Mouse (Mus musculus) frontal cortex, postnatal 14 days (tissue): ENCODE measurements around the gene Vps72.
"Not testable (repeated sequence)": the region's sequence is repeated elsewhere in the genome, so short reads cannot be mapped to it uniquely, and the experiment has no call there.

Experiments
- DNase-seq, 2 experiments: peaks; one replicate each; pipeline ENCODE4 v3.0.0; 2022; ENCODE audit warnings: low spot score in 2 of 2

The Vps72 gene

DNA sequence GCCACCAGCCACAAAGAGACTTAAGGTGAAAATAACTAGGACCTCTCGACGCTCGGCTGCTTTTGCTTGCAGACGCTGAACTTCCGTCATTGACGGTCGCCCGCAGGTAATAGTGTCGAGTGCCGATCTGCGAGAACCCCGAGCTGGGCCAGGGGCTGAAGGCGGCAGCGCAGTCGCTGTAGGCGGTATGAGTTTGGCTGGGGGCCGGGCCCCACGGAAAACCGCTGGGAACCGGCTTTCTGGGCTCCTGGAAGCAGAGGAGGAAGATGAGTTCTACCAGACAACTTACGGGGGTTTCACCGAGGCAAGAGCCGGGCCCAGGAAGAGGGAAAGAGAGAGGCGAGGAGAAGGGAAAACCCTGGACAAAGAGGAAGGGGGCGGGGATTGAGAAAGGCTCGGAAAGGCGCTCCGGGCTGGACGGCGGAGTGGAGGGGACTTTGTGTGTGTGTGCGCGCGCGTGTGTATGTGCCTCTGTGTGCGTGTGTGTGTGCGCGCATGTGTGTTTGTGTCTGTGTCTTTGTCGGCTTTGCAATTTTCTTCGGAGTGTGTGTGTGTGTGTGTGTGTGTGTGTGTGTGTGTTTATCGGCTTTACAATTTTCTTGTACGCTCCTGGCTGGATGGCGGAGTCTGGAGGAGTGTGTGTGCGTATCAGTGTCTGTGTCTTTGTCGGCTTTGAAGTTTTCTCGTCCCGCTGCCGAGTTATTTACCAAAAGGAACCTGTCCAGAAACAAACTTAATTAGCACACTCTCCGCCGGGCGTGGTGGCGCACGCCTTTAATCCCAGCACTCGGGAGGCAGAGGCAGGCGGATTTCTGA, at the start of gene Vps72:
TSS of gene Vps72 (plus strand) at position 112 of the 816 bp plus-strand sequence.
- DNase-seq, result peak; percentile 83 to 87

DNA sequence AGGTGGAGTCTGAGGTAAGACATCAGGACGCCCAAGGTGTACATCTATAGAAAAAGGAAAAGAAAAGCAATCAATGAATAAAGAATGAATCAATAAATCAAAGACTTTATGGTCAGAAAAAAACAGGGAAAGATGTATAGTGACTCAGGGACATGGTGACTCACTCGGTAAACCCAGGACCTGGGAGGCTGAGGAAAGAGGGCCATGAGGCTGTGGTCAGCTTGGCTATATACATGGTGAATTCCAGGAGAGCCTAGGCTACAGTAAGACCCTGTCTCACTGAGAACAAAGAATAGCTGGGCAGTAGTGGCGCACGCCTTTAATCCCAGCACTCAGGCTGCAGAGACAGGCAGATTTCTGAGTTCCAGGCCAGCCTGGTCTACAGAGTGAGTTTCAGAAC, 47.1 kb upstream of the Vps72 start:
- no peak for DNase-seq

DNA sequence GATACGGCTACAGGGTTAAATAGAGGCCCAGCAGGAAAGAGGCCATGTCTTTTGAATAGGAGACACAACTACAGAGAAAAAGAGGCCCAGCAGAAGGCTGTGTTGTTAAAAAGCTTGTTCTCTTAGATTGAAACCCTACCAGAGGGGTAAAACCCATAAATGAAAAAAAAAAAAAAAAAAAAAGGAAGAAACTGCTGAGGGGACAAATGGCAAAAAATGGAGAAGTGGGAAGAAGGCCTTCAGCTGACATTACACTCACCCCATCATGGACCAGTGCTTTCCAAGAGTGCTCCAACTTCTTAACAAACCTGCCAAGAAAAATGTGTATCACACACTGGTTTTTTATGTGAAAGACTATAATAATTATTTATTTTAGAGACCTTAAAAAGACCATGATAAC, 45.3 kb upstream of the Vps72 start:
- no peak for DNase-seq

DNA sequence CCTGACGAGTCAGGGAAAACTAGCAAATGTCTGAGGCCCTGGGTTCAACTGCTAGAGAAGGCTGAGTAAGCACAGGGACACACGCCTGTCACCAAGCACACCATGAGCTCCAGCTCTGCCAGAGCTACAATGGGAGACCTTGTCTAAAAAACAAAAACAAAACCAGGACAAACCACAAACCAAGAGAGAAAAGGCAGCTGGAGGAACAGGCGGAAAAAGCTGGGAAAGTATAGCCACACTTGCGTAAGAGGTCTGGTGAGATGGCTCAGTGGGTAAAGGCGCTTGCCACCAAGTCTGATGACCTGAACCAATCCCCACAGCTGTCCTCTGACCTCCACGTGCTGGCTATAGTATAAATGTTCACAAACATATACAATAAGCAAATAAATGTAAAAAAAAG, 44.7 kb upstream of the Vps72 start:
- DNase-seq, result no peak

DNA sequence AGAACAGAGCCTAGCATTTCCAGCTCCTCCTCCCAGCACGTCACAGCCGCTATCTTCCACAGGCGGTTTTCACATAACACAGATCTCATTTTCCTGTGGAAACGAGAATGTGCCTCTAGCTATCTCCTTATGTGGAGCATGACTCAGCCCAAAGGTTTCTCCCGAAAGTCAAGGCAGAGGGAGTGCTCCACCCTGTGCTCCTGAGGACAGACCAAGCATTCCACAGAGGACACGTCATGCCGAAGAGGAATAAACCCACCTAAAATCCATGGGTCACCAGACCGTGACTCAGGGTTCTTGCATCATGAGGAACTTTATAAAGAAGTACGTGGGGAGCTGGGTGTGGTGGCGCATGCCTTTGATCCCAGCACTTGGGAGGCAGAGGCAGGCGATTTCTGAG, 44.3 kb upstream of the Vps72 start:
- no peak for DNase-seq

DNA sequence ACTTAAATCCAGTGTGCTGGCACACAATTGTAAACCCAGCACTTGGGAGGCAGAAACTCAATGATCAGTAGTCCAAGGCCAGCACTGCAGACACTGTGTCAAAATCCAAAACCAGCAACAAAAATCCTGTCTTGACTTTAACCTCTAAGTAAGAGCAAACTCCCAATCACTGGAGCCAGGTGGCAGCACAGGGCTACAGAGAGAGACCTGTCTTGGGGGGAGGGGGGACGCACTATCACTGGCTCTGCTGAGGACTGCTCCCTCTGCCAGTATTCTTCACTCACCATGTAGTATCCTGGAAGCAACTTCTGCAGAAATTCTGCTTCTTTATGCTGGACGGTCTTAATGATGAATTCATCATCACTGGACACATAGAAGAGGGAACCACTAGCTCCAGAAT, 39.2 kb upstream of the Vps72 start:
- DNase-seq, result no peak

DNA sequence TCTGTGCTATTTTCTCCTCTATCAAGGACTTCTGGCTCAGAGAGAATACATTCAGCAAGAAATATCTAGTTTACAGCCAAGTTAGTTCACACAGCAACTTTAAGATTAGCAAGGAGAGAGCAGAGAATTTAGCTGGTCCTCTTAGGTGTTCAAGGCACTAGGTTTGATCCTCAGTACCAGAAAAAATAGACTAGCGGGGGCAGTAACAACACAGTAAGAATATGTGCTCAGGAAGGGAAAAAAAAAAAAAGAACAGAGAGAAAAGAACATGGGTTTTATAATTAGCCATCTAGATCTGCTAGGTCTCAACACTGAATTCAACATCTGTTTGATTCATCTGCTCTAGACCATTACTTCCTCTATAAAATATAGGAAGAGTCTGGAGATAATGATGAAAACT, 22.8 kb upstream of the Vps72 start:
- DNase-seq, result no peak

DNA sequence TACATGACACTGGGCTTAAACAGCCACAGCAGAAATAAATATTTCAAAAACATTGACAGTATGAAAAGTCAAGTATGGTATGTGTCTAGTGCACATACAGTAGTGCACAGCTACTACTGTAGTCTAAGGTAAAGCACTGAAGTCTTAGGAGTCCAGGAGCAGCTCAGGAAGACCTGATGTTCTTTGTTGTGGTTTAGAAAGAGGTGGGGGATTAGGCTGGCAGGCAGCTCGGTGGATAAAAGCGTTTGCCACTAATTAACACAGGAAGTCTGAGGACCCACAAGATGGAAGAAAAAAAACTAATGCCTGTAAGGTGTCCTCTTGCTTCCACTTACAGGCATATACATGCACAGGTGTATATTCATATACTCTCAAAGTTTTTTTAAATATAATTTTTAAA, 10.0 kb upstream of the Vps72 start:
- DNase-seq, result no peak

DNA sequence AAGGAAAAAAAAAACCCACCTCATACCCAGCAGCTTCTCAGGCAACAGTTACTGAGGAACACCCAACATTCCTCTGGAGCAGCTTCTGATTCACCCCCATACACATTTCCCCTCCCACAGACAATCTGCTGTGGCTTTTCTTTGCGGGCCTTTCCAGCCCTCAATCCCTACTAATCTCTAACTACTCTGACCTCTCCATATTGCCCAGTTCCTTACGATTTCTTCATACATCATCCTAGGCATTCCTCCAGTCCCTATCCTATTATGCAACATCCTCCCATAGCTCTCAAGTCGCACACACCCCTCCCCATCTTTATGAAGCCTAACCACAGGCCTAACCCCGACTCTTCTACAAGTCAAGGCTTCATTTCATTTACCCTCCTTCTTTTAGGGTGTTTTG, 5.7 kb upstream of the Vps72 start:
- DNase-seq, result no peak

DNA sequence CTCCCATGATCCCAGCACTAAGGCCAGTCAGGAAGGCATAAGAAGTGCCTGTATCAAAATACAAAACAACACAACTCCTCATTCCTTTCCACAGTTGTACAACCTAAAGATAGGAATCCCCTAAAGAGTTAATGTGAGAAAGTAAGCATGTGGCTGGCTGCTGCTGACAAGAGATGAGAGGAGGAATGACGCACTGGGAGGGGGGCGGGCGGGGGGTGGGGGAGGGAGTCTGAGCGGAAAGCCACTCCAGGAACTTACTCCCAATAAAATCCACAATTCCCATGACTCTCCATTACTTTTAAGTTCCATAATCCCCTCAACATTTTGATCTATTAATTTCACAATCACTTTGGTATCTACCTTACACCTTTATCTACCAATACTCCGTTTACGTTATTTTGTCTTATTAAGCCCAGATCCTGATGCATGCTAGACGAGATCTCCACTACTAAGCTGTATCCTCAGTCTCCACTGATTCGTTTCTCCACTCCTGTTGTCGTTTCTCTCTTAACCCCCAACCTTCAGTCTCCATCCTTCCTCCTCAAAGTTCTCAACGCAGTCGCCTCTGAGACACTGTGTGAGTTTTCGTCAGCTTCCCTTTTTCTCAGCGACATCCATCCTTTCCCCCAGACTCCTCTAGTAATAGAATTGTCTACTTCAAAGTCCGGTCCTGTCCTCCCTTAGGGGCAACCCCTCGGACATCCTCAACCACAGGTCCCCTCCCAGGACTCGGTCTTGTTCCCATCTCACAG, 5.1 kb upstream of the Vps72 start:
- no peak for DNase-seq

DNA sequence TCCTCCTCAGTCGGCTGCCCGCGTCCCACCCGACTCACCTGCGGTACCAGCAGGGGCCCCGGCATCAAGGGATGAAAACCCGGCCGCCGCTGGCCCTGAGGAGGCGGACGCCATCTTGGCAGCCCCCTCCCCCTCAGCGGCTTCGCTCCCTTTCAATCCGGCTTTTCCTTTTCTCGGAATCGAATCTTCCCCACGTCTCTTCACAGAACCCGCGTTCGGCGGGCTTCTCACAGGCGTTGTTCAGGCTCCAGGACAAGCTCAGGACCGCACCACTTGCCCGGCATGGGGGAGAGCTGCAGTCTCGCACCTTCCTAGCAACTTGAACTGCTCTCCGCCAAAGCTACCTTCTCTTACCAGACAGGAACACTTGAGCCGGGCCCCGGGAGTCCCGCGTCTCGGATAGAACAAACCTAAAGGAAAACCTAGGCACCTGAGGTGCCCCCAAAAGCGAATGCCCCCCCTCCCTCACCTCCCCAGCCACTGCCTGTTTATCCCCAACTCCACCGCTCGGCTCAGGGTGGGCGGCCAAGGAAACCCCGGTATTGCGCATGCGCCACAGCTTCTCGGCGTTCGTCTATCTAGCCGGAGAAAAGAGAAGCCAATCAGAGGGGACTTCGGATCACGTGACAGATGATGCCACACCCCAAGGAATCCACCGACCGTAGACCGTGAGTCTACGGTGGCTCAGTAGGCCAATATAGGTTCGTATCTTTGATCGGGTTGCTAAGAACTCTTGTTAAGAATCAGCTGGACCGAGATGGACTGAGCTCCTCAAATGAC, 4.3 kb upstream of the Vps72 start, which contains the start of gene Pip5k1a:
TSS of gene Pip5k1a (minus strand) at position 593 of the 780 bp plus-strand sequence.
- DNase-seq, result peak; percentile 96 to 97

DNA sequence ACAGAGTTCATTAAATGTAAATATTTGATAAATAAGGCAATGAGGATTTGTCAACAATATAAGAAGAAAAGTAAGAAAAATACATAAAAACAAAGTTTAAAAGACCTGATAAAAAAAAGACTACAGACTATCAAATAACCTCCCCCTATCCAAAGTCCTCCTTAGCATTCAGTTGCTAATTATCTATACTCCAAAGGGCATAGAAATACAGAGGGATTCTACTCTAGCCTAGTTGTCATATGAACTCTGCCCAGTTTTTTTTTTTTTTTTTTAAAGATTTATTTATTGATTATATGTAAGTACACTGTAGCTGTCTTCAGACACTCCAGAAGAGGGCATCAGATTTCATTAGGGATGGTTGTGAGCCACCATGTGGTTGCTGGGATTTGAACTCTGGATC, 3.5 kb upstream of the Vps72 start:
- not testable (repeated sequence) for DNase-seq

DNA sequence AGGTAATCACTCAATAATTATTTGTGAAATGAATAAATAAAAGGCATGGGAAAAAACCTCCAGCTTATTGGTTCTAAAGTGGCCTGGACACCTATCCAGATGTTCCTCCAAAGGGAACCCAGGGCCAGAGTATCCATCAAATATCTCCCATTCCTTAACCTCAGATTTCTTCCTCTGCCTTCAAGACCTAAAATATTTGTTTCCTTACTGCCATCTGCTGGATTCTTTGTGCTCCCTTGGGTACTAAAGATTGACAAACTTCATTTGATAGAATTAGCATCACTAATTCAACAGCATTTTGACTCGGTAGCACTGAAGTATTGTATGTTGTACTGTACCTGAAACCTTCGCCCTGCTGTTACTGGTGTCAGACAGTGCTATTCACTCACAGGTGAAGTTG, 2.9 kb upstream of the Vps72 start:
- DNase-seq, result no peak

DNA sequence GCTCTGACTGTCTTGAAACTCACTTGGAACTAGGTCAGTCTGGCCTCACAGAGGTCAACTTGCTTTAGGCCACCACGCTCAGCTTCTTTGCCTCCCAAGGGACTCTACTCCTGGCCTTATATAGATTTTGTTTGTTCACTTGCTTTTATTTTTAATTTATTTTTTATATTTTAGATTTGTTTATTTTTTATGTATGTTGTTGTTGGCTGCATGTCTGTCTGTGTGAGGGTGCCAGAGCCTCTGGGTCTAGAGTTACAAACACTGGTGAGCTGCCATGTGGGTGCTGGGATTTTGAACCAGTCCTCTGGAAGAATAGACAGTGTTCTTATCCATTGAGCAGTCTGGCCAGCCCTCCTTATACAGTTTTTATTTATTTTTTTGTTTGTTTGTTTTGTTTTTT, 1.9 kb downstream of the Vps72 start:
- DNase-seq, result no peak

DNA sequence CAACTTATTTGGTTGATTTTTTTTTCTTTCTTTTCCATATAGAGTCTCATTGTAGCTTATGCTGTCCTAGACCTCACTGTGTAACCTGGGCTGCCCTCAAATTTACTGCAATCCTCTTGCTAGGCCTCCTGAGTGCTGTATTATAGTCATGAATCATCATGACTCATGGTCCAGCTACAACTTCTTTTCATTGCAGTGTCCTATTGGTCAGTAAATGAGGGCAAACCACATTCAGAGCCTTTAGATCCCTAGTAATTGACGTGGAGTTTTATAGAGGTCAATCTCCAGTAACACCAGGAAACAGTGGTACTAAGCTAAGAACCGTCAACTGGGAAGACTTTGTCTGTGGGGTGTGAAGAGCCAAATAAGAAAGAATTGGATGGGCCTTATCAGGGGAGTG, 6.9 kb downstream of the Vps72 start:
- DNase-seq, result no peak

DNA sequence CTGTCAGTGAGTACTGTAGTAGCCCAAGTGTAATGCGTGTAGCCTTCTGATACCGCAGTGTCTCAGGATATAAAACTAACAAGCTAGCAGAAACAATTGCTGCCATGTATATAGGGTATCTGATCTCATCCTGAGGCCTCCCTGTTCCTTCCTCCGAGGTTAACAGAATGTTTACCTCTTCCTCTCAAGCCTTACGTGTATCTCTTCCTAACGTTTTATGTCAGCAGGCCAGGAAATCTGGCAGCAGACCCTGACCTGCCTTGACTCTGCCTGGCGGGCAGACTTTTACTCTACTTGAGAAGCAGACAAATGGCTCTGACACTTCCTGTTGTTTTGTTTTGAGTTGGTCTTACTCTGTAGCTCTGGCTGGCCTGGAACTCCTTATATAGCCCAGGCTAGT, 10.8 kb downstream of the Vps72 start:
- no peak for DNase-seq

DNA sequence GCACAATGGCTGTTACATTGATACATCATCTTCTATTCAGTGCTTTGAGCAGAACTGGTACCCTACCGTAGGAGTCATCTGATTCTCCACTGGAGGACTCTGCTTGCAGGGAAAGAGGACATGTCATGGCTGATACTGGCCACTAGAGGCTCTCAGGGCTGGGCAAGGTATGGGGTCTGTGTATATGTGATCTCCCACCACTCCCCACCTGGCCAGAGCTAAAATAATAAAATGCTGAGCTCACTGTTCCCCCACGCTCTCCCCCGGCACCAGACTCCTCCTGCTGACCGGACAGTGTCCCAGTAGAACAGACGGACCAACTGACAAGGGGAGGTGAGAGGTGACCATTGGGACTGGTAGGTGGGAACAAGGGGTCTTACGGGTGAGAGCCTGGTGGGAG, 13.4 kb downstream of the Vps72 start, which contains the start of gene Tmod4:
TSS of gene Tmod4 (plus strand) at position 231 of the 400 bp plus-strand sequence.
- DNase-seq, result no peak

DNA sequence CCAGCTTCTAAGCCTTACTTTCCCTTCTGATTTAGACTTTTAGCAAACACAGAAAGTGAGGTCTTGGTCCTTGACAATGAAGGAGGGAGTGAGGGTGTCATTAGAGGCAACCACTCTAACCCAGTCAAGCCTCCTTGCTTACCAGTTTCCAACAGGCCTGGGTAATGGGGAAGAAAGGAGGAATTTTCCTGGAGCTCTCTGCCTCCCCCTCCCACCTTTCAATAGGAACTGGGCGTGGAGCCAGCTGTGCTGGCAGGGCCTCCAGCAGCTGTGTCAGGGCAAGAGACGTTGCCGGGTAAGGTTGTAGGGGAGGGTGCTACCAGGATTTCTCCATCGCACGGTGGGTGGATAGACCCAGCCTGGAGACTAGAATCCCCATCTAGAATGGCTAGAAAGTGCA, 14.2 kb downstream of the Vps72 start:
- no peak for DNase-seq

DNA sequence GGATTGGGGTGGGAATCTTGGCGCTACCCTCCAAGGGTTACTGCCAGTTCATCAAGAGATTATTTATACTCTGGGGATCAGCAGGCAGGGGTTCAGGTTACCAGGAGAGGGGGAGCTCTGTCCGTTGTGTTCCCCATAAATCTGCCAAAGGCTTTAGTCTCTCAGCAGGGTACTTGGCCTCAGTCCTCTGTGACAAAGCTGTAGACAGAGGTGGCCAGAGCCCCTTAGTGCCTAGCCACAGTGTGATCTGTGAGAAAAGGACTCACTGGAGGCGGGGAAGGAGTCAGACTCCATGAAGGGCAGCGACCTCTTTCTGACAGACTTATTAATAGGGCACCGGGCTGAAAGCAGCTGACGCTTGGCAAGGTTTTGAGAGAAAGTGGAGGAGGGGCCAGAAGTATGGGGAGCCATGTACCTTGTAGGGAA, 18.4 kb downstream of the Vps72 start:
- DNase-seq, result no peak

DNA sequence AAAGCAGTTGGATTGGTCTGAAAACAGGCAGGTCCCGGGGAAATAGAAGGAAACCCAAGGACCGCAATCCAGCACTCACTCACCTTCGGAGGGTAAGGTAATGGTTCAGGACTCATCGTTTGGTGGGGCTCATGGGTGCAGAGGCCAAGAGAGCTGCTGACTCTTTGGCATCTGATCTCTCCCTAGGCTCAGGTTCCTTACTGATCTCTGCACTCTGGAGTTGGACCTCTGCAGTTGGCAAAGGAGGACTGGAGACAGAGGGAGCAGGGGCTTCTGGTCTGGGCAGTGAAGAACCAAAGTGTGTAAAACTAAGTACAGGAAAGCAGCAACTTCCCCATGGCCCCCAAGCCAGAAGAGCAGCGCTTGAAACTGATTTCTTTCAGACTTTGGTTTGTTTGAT, 19.3 kb downstream of the Vps72 start:
- DNase-seq, result no peak

DNA sequence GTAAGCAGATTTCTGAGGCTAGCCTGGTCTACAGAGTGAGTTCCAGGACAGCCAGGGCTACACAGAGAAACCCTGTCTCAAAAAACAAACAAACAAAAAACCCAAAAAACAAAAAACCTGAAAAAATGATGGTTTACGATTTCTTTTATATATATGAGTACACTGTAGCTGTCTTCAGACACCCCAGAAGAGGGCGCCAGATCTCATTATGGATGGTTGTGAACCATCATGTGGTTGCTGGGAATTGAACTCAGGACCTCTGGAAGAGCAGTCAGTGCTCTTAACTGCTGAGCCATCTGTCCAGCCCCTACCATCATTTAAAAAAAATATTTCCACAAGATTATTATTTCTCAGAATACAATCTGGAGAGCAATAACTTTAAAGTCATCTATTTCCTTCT, 21.6 kb downstream of the Vps72 start:
- not testable (repeated sequence) for DNase-seq

DNA sequence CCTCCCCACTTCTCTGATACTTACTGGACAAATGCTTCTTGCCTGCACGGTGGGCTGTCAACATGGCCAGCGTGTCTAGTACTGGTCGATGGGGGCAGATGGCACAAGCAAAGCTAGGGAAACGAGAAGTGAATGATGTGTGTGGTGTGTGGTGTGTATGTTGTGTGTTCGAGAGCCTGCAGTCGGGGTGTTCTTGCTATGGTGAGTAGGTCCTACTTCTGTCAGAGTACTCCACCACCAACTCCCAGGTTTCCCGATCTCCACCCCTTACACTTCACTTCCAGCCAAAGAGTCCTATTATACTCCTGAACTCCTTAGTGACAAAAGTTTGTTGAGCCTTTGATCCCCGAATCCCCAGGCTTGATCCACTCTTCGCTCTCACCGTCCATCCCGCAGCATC, 22.4 kb downstream of the Vps72 start:
- DNase-seq, result no peak
